Mouse (Mus musculus): ENCODE results near the gene Ttc23. TPM values are rescaled to one million over a fixed set of nuclear protein-coding genes. Genes with fewer than 3 reads are reported as not detected.

Ttc23 gene
- total RNA-seq, 2 experiments from 2014 or later = 7.1 to 10.3 TPM

- no peak for DNase-seq (ENCODE audit: low spot score in 2 of 2)
- intact Hi-C loops (cut with DNase I) = no loop called here
Measured at GRCm38 (mm10) chr7:67689793-67690192, 42.6 kb downstream of the Ttc23 start.

- intact Hi-C loops (cut with DNase I) = no loop called here
- DNase-seq (ENCODE audit: low spot score in 2 of 2) = no peak
Measured at GRCm38 (mm10) chr7:67691036-67691435, 43.8 kb downstream of the Ttc23 start.

GRCm38 (mm10) chr7:67692141-67692540 is 44.9 kb downstream of the Ttc23 start:
- intact Hi-C loops (cut with DNase I) = no loop called here
- no peak for DNase-seq (ENCODE audit: low spot score in 2 of 2)

GRCm38 (mm10) chr7:67692791-67693538 is 45.8 kb downstream of the Ttc23 start:
- no peak for DNase-seq (ENCODE audit: low spot score in 2 of 2)
- intact Hi-C loops (cut with DNase I) = no loop called here

- DNase-seq (ENCODE audit: low spot score in 2 of 2) = no peak
- intact Hi-C loops (cut with DNase I) = no loop called here
Measured at GRCm38 (mm10) chr7:67695906-67696305, 48.7 kb downstream of the Ttc23 start.

GRCm38 (mm10) chr7:67697892-67698630 is 50.9 kb downstream of the Ttc23 start:
- intact Hi-C loops (cut with DNase I) = no loop called here
- DNase-seq (ENCODE audit: low spot score in 2 of 2) = no peak

- intact Hi-C loops (cut with DNase I) = no loop called here
- no peak for DNase-seq (ENCODE audit: low spot score in 2 of 2)
Measured at GRCm38 (mm10) chr7:67699301-67699700, 52.1 kb downstream of the Ttc23 start.

GRCm38 (mm10) chr7:67700846-67701245 is 53.6 kb downstream of the Ttc23 start:
- DNase-seq (ENCODE audit: low spot score in 2 of 2) = no peak
- intact Hi-C loops (cut with DNase I) = loop anchor here (1.0 kb wide), 1 partner anchor 29 kb away; no protein-coding TSS in a partner anchor

- intact Hi-C loops (cut with DNase I) = loop anchor here (1.0 kb wide), 1 partner anchor 29 kb away; no protein-coding TSS in a partner anchor
Measured at GRCm38 (mm10) chr7:67701252-67701914, 54.2 kb downstream of the Ttc23 start.

GRCm38 (mm10) chr7:67708160-67708559 is 61.0 kb downstream of the Ttc23 start:
- DNase-seq (ENCODE audit: low spot score in 2 of 2) = no peak
- intact Hi-C loops (cut with DNase I) = no loop called here

More at GRCm38 (mm10) chr7:67701252-67701914, 54.2 kb downstream of the Ttc23 start:
- DNase-seq (ENCODE audit: low spot score in 2 of 2) = no peak

GRCm38 (mm10) chr7:67710216-67710615 is 63.0 kb downstream of the Ttc23 start:
- DNase-seq (ENCODE audit: low spot score in 2 of 2) = no peak
- intact Hi-C loops (cut with DNase I) = no loop called here

GRCm38 (mm10) chr7:67713820-67714510 is 66.8 kb downstream of the Ttc23 start:
- intact Hi-C loops (cut with DNase I) = no loop called here
- peak; percentile 36 to 40 for DNase-seq (ENCODE audit: low spot score in 2 of 2)

GRCm38 (mm10) chr7:67715176-67715575 is 68.0 kb downstream of the Ttc23 start:
- intact Hi-C loops (cut with DNase I) = no loop called here
- DNase-seq (ENCODE audit: low spot score in 2 of 2) = peak in 1 of 2 experiments; percentile 14

GRCm38 (mm10) chr7:67716213-67716878 is 69.1 kb downstream of the Ttc23 start:
- intact Hi-C loops (cut with DNase I) = loop anchor here (2.0 kb wide), 1 partner anchor 42 kb away; the partner anchor contains the start of gene Synm
- DNase-seq (ENCODE audit: low spot score in 2 of 2) = no peak

GRCm38 (mm10) chr7:67716925-67717324 is 69.7 kb downstream of the Ttc23 start:
- intact Hi-C loops (cut with DNase I) = loop anchor here (2.0 kb wide), 1 partner anchor 42 kb away; the partner anchor contains the start of gene Synm
- peak; percentile 26 to 62 for DNase-seq (ENCODE audit: low spot score in 2 of 2)

- no peak for DNase-seq (ENCODE audit: low spot score in 2 of 2)
- intact Hi-C loops (cut with DNase I) = loop anchor here (2.0 kb wide), 1 partner anchor 41 kb away; the partner anchor contains the start of gene Synm
Measured at GRCm38 (mm10) chr7:67717520-67717919, 70.3 kb downstream of the Ttc23 start.

- intact Hi-C loops (cut with DNase I) = no loop called here
Measured at GRCm38 (mm10) chr7:67718804-67719203, 71.6 kb downstream of the Ttc23 start.

GRCm38 (mm10) chr7:67722163-67722562 is 75.0 kb downstream of the Ttc23 start:
- intact Hi-C loops (cut with DNase I) = no loop called here
- DNase-seq (ENCODE audit: low spot score in 2 of 2) = no peak

More at GRCm38 (mm10) chr7:67718804-67719203, 71.6 kb downstream of the Ttc23 start:
- DNase-seq (ENCODE audit: low spot score in 2 of 2) = no peak

- no peak for DNase-seq (ENCODE audit: low spot score in 2 of 2)
- intact Hi-C loops (cut with DNase I) = no loop called here
Measured at GRCm38 (mm10) chr7:67724536-67724935, 77.3 kb downstream of the Ttc23 start.

Data from left cerebral cortex, postnatal 25 days (tissue).